Mouse (Mus musculus) testis, postnatal 10 days (tissue): ENCODE data around the gene Lrrc4b.

ENCODE experiments used
- DNase-seq: peaks from one replicate; pipeline ENCODE4 v3.0.0; 2021; ENCODE audit warnings: low spot score

The Lrrc4b gene

DNA sequence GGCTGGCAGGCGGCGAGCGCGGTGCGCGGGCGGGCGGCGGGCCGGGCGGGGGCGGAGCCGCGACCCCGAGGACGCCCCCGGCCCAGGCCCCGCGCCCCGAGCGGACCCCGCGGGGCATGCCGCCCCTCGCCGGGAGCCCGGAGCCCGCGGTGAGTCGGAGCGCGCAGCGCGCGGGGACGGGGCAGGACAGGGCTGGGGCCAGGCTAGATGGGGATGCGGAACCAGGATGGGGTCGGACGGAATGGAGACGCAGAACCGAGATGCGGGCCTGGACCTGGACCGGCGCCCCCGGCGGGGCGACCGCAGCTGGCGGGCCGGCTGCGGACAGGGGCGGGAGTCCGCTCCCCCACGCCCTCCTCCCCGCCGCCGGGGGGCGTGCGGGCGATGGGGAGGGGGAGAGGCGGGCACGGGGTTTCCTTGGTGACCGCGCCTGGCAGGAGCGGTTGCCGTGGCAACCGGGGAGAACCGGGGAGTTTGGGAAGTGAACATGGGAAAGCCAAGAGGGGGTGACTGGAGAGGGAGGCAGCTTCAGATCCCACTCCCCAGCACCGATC lies at the start of gene Lrrc4b:
Gene Lrrc4b, plus strand, starts transcription at position 51 of the 554 bp plus-strand sequence.
- DNase-seq: peak; percentile 48

DNA sequence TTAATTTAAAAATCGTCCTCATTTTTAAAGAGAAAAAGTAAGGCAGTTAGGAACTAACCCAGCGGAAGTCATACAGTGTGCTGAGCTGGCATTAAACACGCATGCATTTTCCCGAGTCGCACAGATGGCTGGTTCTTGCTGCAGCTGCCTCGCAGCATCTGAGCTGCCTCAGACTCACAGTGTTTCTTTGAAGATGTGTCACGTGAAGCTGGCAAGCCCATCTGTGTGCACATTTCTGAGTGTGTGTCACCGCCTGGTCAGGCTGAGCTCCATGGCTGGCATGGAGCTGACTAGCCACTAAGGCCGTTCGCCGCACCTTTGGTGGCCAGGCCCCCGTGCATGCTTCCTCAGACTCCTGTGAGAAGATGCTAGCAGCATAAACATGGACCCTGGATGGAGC lies 46.3 kb upstream of the Lrrc4b start:
- DNase-seq: no peak

DNA sequence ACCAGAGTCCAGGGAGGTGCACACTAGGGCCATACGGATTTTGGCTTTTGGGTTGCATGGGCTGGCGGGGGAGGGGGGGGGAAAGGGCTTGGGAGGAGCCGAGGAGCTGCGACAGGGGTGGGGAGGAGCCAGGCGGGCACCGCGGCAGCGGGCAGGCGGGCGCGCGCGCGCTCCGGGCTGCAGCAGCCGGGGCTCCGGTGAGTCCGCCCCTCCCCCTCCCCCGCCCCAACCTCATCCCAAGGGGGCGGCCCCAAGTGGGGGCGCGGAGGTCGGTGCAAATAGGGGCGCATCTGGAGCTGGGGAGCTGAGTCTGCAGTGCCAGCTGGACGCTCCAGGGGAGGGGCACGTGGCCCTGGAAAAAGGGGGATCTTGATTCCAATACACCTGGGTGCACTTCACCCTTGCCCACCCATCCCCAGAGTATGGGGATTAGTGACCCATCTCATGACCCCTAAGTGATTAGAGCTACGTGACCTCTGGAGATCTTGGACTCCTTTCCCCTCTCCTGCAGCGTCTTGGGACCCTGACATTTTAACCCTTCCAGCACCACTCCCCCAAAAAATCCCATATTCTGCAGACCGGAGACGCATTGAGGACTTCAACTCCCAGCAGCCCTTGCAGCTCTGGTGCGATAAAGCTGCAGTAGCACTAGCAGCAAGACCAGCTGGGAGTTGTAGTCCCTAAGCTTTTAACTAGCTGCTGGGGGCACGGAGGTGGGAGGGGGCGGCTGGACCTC lies 44.7 kb upstream of the Lrrc4b start, which contains the start of gene Syt3:
Gene Syt3, plus strand, starts transcription at position 123 of the 736 bp plus-strand sequence.
- peak; percentile 79 for DNase-seq

DNA sequence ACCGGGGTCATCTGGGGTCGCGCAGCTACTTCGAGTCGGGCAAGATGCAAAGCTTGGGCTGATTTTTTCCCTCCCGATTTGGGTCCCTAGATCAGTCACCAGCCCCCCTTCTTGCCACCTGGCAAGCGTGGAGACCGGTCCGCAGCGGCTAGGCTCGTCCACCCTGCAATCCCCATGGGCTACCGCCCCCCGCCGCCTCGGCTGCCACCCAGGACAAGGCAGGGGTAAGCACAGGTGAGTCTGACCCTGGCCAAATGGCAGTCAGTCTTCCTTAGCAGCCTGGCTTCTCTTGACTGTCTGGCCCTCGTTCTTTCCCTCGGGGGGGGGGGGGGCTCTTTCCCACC lies 44.1 kb upstream of the Lrrc4b start:
- DNase-seq: peak; percentile 56

DNA sequence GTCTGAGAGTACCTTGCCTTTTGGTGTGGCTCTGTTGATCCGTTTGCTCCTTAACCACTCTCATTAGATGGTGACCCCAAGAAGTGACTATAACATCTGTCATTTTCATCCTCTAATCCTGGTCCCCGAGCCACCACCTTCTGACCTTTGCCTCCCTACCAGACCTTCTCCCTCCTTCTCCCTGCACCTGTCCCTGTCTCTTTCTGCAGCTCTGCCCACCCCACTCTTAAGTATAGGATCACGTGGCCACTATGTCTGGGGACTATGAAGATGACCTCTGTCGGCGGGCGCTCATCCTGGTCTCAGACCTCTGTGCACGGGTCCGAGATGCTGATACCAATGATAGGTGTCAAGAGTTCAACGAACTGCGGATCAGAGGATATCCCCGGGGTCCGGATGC lies 43.1 kb upstream of the Lrrc4b start, which contains the start of gene 1700008O03Rik:
Gene 1700008O03Rik, minus strand, starts transcription at position 101 of the 400 bp plus-strand sequence.
- DNase-seq: no peak

DNA sequence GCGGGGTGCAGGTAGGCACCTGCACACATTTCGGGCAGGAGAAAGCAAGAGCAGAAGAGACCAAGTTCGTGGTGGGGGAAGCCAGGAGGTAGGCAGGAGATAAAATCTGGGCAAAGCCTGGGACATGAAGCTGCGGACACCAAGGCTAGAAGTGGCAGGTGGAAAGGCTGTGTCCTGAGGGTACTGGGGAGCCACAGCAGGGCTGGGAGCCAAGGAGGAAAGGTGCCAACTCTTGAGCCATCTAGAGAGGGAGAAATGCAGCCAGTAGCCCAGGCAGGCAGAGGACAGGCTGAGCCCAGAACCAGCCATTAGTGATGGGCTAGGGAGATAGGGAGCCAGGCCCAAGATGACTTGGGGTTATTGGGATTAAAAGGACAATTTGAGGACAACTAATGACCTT lies 37.0 kb upstream of the Lrrc4b start:
- DNase-seq: no peak

DNA sequence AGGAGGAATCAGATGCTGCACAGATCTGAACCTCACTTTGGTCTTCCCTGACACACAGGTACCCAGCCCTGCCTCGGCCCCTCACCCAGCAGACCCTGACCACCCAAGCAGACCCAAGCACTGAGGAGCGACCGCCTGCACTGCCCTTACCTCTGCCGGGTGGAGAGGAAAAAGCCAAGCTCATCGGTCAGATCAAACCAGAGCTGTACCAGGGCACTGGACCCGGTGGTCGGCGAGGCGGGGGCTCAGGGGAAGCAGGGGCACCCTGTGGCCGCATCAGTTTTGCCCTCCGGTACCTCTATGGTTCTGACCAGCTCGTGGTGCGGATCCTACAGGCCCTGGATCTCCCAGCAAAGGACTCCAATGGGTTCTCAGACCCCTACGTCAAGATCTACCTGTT lies 36.5 kb upstream of the Lrrc4b start:
- no peak for DNase-seq

DNA sequence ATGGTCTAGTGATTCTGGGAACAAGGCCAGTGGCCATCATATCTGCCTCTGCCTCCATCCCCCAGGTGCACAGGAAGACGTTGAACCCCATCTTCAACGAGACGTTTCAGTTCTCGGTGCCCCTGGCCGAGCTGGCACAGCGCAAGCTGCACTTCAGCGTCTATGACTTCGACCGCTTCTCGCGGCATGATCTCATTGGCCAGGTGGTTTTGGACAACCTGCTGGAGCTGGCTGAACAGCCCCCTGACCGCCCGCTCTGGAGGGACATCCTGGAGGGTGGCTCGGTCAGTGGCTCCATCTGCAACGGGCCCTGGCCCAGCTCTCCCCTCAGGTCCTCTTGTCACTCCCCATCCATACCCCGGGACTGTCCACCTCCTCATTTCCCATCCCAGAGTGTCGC lies 35.5 kb upstream of the Lrrc4b start:
- DNase-seq: no peak

DNA sequence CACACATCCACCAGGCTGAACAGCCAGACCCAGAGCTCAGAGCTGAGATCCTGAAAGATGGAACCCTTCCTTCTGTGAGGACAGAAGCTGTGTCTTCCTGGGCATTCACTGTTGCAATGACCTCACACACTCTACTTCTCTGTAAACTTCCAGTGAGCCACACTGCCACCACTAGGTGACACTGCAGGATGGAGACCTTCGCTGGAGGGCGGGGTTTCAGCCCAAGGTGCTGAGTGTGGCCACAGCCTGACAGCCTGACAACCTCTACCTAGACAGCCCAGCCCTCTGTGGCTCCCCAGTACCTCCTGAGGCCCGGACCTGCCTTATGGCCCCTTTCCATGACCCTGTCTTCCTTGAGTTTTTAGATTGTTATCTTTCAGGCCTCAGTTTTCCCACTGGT lies 30.2 kb upstream of the Lrrc4b start:
- DNase-seq: peak; percentile 66

DNA sequence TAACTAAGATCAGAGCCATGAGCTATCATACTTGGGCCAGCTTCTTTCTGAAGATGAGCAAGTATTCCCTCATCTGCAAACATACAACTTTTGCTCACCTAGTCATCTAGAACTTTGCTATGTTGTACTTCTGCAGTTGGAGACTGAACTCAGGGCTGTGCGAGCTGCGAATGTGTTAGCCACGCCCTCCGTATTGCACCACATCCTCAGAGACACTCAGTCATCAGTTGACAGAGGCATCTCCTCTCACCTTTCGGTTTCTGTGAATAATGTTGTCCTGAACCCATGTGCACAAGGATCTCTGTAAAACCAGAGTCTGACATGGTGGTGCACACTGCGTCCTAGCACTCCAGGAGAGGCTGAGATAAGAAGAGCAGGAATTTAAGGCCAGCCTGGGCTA lies 27.1 kb upstream of the Lrrc4b start:
- DNase-seq: no peak

DNA sequence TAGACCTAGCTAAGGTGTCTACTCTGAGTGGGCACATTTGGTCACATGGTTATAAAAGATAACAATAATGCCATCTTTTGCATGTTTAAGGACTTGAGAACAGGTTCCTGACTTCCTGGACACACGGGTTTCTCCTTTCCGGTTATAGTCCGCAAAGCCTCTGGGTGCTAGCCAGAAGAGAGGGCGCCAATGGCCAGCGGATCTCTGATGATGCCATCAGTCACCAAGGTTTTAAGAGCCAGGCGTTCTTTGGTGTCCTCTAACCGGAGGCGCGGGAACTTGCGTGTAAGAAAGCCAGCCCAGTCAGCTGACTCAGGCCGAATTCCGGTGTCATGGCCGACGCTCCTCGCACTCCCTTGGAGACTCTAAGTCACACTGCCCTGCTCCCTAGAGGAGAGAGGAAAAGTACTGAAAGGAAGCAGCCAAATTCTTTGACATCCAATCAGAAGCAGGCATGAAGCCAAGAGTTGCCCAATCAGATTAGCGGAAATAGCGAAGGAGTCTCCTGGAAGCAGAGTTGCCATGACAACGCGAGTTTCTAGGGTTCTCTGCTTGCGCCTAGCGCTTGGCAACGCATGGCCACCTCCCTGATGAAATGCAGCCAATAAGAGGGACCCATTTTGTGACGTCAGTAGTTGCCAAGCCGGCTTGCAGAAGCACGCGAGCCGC lies 23.3 kb upstream of the Lrrc4b start:
- DNase-seq: peak; percentile 89

DNA sequence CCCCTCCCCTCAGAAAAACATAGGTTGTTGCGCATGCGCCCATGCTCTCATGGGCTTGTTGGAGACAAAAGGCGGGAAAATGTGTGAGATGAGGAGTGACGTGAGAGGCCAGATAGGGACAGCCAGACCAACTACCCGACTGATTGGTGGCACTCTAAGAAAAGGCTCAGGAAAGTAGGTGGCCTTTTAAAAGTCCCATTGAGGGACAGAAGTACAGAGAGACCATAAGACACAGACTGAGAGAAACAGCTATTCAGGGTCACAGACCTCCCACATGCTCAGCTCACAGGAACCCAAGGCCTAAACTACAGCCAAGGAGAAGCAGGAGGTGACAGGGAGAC lies 22.8 kb upstream of the Lrrc4b start:
- no peak for DNase-seq

DNA sequence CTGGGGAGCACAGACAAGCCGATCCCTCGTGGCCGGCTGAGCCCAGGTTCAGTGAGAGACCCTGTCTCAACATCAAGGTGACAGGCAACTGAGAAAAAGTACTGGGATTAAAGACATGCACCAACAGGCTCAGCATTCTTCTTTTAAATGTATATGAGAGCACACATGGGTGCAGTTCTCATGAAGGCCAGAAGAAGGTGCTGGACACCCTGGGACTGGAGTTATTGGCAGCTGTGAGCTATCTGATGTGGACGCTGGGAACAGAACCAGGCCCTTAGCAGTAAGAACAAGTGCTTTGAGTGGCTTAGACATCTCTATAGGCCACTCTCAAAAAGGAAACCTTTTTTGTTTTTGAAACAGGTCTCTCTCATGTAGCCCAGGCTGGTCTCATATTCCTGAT lies 17.7 kb upstream of the Lrrc4b start:
- no peak for DNase-seq

DNA sequence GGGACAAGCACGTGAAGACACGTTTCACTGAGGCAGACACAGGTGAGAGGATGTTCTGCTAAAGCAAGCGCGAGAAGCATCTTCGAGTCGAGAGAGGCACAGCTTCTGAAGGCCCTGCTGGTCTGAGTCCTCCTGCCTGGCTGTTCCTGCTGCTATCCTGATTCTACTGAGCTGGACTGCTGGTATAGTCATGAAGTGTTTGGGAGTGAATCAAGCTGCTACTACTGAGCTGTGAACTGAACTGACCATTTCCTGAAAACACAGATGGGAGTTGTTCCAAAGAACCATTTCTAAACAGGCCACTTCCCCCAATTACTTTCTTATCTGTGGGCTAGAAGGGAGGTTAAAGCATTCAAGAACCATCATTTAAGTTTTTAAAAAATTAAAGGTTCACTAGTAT lies 15.5 kb upstream of the Lrrc4b start:
- DNase-seq: no peak

DNA sequence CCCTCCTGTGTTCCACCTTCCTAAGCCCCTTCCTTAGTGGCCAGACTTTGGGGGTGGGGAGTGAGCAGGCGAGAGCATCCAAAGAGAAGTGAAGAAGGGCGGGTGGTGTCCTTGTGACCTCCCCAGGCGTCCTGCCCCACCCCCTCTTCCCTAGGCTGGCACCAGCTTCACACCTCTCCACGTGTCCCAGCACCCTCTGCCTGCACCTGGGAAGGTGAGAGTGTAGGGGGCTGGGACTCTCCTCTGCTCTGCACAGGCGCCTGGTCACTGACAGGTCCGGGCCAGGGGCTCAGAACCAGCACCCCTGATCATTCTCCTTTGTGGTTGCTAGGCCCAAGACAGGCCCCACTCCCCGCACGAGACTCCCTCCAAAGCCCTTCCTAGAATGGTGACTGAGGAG lies 1.2 kb upstream of the Lrrc4b start:
- peak; percentile 39 for DNase-seq

DNA sequence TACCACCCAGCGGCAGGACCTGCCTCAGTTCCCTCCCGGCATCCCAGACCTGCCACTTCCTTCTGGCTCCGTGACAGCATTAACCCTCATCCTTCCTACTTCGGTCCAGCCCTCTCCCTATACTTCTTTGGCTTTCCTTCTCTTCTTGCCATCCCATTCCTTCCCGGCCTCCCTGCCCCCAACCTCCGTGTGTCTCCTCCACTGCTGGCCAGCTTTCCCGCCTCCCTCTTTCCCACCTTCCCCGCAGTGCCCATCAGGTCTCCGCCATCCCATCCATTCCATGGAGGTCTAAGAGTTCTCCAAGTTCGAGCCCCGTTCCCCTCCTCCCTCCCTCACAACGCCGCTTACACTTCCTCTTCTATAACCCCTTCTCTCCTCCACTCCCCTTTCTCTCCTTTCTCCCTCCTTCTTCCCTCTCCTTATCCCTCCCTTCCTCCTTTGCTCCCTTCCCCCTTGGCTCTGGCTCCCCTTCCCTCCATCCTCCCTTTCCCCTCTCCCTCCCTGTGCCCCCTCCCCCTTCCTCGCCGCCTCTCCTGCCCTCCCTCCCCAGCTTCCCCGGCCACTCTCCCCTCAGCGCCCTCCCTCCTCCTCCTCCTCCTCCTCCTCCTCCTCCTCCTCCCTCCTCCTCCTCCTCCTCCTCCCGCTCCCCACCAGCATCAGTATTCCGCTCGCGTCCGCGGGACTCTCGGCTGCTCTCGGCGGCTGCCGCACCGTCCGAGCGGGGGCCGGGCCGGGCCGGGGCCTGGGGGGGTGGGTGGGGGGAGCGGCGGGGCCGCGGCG lies 457 bp upstream of the Lrrc4b start:
- DNase-seq: no peak

DNA sequence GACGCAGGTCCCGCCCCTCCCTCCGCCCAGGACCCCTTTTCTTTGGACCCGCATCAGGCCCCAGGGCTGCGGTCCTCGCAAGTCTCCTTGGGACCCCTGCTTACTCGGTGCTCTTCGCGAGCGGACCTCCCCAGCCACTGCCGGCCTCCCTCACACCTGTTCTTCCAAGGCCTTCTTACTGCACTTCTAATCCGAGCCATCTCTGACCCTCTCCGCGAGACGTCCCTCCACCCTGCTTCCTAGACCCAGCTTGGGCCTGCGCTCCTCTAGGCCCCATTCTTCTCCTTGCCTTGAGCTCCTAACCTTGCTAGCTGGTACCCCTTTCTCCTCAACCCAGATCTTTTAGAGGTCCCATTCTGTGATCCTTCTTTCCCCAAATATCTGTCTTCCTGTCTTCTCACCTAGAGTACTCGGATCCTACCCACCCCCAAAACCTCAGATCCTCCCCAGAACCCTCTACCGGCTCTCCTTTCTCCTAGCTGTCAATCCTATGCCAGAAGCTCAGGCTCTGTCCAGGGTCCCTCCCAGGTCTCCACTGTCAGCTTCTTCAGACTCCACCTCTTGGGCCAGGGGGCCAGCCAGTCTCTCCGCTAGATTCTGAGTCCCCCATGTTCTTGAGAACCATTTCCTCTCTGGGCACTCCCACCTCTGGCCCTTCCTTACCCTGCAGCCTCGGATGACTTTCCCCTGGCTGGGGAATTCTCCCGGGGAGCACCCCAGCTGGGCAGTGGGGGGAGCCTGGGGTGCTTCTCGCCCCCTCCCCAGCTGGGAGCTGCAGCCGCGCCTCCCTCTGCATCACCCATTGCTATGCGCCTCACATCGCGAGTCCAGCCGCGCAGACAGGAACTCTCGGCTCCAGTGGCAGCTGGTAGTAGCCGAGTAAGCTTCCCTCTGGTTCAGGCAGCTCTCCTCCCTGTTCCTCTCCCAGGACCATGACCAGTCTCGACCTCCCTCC lies 993 bp downstream of the Lrrc4b start:
- no peak for DNase-seq

DNA sequence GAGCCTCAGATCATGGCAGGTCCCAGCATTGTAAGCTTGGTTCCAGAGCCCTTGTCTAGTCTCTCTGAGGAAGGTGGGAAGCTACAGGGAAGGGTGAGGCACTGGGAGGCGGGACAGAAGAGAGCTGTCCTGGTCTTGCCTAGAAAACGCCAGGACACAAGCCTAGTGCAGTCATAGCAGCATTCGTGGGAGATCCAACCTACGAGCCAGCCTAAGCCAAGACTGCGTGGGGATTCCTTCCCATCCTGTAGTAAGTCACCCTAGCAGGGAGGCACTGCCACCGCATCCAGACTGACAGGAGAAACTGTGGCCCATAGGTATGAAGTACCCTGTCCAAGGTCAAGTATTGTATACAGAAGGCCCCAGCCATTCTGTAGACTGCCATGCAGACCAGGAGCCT lies 3.7 kb downstream of the Lrrc4b start:
- DNase-seq: no peak

DNA sequence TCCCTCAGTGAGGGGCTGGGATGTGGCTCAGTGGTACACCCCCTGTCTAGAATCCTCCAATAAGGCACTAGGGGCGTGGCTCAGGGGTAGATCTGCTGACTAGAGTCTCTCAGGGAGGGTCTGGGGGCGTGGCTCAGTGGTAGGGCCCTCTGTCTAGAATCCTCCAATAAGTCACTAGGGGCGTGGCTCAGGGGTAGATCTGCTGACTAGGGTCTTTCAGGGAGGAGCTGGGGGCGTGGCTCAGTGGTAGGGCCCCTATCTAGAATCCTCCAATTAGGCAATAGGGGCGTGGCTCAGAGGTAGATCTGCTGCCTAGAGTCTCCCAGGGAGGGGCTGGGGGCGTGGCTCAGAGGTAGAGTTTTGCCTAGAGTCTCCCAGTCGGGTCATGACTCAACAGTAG lies 4.6 kb downstream of the Lrrc4b start:
- peak; percentile 50 for DNase-seq

DNA sequence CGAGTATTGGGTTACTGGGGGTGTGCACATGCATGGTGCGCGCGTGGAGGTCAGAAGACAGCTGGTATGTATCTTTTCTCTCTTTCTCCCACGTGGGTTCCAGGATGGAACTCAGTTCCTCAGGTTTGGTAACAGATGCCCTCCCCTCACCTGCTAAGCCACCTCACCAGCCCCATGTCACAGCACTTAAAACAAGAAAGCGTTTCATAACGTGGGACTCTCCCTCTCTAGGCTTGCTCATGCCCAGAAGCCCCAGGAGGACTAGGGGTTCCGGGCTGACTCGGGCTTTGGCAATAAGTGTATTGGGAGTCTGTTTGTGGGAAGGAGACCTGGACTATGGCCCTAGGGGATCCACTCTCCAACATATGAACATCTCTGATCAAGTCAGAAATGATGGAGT lies 5.3 kb downstream of the Lrrc4b start:
- no peak for DNase-seq

DNA sequence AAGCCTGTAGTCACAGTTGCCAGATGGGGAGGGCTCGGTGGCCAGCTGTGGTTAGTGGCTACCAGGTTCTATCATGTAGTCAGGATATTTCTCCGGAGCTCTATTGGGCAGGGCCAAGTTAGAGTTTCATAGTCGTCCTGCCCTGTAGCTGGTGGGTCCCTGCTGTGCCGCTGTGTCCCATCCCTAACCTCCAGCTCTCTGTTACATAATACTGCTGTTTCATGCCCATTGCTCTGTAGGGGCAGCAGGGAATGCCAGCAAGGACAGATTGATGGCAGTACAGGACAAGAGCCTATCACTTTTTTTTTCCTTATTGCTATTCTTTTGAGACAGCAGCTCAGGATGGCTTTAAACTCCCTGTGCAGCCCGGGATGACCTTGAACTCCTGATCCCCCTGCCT lies 7.0 kb downstream of the Lrrc4b start:
- DNase-seq: no peak

DNA sequence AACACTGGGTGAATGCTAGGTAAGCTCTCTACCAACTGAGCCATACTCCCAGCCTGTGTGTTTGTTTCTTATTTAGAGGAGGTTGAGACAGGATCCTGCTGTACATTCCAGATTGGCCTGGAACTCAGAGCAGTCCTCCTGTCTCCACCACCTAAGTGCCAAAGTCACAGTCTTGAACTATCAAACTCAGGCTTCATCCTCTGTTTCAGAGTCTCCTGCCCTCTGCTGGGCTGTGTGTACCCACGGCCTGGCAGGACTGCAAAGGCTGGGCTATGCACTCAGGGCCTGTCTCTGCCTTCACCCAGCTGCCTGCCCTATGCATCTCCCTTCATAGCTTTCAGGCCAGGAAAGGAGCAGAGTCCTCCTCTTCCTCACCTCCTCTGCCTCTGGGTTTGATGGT lies 7.4 kb downstream of the Lrrc4b start:
- no peak for DNase-seq
